Mouse (Mus musculus) 416B (cell line): ENCODE results near the gene Fkbp1b.
"Not testable (repeated sequence)": the region's sequence is repeated elsewhere in the genome, so short reads cannot be mapped to it uniquely, and the experiment has no call there.

Source experiments
- DNase-seq: peaks from one replicate; pipeline ENCODE4 v3.0.0; 2011; ENCODE audit warnings: low read depth

The Fkbp1b gene

DNA sequence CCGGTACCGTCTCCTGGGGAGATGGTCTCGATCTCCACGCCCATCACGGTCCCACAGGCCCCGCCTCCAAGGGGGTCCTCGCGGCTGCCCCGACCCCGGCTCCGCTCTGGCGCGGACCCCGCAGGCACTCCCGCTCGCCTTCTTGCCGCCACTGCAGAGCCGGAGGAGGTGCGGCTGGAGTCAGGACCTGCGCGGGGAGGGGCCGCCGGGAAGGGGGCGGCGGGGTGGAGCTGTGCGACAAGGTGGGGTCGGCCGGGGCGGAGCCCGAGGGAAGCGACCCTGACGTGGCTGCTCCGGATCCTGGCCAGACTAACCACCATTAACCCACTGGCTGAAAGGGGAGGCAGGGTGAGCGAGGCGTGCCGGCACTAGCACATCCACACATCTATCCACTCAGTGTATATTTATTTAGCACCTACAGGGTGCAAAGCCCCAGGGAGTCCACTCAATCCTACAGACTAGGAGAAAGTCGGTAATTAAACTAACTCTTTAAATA is at the start of gene Fkbp1b:
Gene Fkbp1b, minus strand, starts transcription at position 200 of the 496 bp plus-strand sequence.
- peak; percentile 74 for DNase-seq

DNA sequence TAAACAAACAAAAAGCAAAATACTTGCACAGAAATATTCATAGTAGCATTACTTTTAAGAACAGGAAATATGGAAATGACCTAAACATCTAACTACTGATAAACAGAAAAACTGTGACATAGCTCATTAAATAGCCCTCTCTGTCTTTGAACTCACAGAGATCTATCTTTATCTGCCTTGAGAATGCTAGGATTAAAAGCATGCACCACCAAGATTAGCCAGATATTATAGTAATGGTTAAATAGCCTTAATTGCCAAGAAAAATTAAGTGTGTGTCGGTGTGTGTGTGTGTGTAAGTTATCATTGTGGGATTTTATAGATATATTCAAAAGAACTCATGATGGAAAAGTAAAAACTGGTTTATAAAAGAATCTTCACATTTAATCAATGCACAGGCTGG is 48.5 kb upstream of the Fkbp1b start:
- no peak for DNase-seq

GRCm38 (mm10) chr12:4889251-4889650 is 47.9 kb upstream of the Fkbp1b start:
- no peak for DNase-seq

- DNase-seq: no peak
Measured at GRCm38 (mm10) chr12:4888739-4889138, 47.3 kb upstream of the Fkbp1b start.

- not testable (repeated sequence) for DNase-seq
Measured at GRCm38 (mm10) chr12:4886581-4886980, 45.2 kb upstream of the Fkbp1b start.

GRCm38 (mm10) chr12:4885062-4885461 is 43.7 kb upstream of the Fkbp1b start:
- no peak for DNase-seq

DNA sequence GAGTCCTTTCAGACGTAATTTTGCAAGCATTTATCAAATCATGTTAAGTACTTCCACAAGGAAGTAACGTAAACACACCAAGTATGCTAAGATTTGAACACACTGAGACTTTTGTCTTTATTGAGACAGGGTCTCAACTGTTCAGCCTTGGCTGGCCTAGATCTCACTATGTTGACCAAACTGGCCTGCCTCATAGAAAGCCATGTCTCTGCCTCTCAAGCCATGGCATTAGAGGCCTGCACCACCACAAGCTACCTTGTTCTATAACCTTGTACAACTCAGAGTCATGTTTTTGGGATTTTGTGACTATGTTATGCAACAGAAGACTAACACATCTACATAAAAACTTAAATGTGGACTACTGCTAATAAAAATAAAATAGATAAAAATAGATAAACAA is 40.7 kb upstream of the Fkbp1b start:
- DNase-seq: no peak

DNA sequence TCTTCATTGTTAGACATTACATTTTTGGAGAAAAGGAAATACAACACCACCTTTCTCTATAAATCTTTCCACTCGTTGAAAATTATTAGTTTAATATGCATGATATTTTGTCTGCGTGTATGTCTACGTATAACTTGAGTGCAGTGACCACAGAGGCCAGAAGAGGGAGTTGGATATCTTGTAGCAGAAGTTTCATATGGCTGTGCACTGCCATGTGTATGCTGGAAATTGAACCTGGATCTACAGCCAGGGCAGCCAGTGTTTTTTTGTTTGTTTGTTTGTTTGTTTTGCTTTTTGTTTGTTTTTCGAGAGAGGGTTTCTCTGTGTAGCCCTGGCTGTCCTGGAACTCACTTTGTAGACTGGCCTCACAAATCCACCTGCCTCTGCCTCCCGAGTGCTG is 37.7 kb upstream of the Fkbp1b start:
- DNase-seq: peak; percentile 38

GRCm38 (mm10) chr12:4878296-4878783 is 36.9 kb upstream of the Fkbp1b start:
- DNase-seq: no peak

DNA sequence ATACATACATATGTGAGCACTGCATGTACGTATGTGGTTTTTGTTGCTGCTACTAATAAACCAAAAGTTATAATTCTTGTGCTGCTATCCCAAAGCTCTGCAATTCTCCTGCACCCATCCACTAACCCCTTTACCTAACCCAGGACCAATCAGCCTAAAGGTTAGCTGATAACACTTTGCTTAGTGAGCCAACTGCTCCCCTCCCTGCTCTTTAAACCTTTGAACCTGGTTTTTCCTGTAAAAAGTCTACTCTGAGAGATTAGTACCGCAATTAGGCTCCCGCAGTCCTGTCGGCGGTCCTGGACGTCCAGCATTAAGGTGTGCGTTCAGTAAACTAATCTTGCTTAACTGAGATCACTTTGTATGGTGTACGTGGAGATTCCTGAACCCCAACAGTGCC is 34.2 kb upstream of the Fkbp1b start:
- no peak for DNase-seq

DNA sequence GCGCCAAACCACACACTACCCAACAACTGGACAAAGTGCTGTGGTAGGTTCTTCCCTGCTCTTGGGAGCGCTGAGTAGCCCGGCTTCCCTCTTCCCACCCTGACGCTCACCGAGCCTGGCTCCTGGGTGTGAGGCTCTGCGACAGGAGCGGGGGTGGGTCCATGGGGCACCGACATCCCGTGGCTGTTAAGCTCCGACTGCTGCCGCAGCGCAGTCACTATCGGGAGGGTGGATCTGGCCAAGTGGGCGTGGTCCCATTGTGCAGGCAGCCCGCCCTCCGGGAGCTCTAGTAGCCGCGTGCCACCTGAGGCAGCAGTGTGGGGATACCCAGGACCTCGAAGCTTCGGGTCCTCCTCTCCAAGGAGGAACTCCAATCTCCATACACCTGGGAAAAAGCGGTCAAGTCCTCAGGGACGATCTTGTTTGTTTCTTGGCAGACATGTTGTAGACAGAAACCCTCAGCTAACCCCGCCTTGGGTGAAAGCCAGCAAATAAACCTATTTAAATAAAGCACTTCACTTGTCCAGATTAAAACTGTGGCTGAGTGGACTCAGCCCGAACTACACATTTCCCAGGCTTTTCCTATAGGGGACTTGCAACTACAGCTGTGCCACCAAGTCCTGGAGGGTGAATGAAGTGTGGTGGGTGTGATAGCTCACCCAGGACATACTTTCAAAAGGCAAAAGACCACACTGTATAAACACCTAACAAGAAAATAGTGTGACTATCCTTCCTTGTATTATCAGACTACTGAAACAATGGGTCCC is 33.0 kb upstream of the Fkbp1b start, which contains the start of gene Mfsd2b:
Gene Mfsd2b, minus strand, starts transcription at position 199 of the 767 bp plus-strand sequence.
- DNase-seq: peak; percentile 85

DNA sequence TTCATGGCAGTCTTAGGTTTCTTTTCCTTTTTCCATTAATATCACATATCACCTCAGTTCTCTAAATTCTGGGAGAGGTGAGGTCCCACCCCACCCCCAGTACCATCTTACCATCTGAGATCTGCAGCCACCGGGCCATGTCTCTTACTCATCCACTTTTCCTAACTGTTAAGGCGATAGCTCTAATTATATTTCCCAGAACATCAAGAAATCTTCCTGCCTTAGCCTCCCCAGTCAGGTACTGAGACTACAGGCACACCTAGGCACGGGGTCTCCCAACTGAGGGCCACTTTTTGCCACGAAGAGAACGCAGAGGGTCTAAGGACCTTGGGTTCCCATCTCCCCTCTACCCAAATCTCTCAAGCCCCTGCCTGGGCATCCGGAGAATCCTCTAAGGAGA is 32.1 kb upstream of the Fkbp1b start:
- no peak for DNase-seq

DNA sequence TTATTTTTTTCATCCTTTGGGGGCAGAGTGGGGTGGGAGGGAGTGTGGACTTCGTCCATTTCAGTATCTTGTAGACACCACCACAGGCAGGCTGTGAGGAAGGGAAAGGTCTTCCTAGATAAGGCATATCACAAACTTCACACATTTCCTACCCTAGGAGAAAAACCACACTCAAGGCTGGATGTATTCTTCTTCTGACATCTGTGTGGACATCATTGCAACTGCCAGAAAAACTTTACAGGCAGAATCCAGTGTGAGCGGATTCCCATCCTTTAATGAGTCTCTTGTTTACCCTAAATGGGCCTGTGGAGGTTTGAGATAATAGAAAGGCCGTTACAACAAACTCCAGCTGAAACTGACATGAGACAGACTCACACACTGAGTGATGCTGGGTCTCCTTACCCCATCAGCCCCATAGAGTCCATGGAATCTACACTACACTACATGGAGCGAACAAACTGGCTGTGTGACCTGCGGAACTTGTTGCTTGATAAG is 31.6 kb upstream of the Fkbp1b start:
- DNase-seq: peak; percentile 88

GRCm38 (mm10) chr12:4872273-4872672 is 30.9 kb upstream of the Fkbp1b start:
- no peak for DNase-seq

DNA sequence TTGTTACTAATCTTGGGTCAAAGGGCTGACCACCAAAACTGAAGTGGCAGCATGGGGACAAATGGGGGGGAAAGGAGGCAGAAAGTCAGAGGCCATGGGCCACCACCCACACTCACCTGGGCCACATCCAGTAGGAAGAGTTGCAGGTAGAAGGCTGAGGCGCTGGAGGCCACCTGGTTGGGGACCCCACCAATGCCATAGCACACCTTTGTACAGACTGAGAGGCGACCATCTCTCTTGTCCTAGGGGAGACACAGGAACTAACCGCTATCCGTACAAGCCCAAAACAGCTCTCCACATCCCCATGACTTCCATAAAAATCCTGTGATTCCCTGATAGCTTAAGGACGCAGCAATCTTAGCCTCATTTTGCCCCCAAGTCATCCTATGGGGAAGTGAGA is 29.9 kb upstream of the Fkbp1b start:
- DNase-seq: no peak

GRCm38 (mm10) chr12:4868924-4869323 is 27.5 kb upstream of the Fkbp1b start:
- DNase-seq: no peak

GRCm38 (mm10) chr12:4864338-4864690 is 22.9 kb upstream of the Fkbp1b start:
- DNase-seq: no peak

DNA sequence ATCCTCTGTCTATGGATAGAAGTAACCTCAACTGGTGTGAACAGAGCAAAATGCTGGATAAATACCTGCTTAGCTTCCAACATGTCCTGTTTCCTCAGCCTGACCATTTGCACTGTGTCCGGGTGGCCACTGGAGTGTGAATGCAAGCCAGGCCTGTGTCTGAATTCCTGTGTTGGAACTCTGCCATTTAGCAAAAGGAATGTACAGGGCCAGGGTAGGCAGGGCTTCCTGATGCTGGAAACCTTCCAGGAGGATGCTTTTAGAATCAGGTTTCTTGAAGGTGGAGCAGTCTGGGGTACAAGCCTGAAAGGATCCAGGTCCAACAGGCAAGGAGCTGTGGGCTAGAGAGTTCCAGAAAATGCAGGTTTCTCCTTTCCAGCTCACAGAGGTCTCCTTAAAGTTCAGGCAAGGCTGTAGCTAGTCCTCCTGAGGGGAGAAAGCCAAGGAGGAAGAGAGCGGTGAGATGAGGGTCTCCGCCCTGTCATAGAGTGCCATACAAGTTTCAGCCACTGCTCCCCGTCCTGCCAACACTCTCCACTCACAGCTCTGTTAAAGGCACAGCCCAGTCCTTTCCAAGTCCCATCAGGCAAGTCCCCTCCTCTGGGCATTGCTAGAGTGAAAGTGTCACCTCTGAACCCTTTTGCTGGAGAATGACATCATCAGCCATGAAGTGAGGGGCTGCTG is 22.4 kb upstream of the Fkbp1b start:
- no peak for DNase-seq

- DNase-seq: no peak
Measured at GRCm38 (mm10) chr12:4862672-4863071, 21.3 kb upstream of the Fkbp1b start.

- DNase-seq: no peak
Measured at GRCm38 (mm10) chr12:4859241-4859914, 18.0 kb upstream of the Fkbp1b start.

DNA sequence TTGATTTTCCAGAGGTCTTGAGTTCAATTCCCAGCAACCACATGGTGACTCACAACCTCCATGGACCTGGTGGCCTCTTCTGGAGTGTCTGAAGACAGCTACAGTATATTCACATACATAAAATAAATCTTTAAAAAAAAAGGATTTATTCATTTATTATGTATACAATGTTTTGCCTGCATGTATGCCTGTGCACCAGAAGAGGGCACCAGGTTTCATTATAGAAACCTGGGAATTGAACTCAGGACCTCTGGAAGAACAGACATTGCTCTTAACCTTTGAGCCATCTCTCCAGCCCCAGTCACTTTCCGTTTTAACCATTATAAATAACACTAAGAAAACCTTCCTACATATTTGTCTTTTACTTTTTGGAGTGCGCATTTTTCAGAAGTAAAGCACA is 15.4 kb upstream of the Fkbp1b start:
- no peak for DNase-seq

DNA sequence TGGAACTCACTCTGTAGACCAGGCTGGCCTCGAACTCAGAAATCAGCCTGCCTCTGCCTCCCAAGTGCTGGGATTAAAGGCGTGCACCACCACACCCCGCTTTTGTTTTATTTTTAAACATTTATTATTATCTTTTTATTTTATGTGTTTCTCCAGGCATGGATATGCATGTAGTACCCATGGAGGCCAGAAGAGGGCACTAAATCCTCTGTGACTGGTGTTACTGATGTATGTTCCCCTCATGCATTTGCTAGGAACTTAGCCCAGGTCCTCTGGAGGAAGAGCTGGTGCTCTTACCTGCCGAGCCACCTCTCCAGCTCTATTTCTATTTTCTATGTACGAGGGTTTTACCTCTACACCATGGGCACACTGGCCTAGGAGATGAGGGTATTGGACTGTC is 14.8 kb upstream of the Fkbp1b start:
- peak; percentile 56 for DNase-seq

GRCm38 (mm10) chr12:4843741-4844140 is 2.4 kb upstream of the Fkbp1b start:
- DNase-seq: peak; percentile 82
